Mouse (Mus musculus) forelimb bud, embryonic 11.5 days (tissue): ENCODE data around the gene Lrrc27.

Experiments
- DNase-seq: peaks from one replicate; pipeline ENCODE4 v3.0.0-alpha.2; 2012; ENCODE audit warnings: low read depth, low spot score

Lrrc27 gene

GRCm38 (mm10) chr7:139239432-139239831 is 26.6 kb downstream of the Lrrc27 start:
- DNase-seq = no peak

GRCm38 (mm10) chr7:139246086-139246485 is 33.3 kb downstream of the Lrrc27 start:
- no peak for DNase-seq

DNA sequence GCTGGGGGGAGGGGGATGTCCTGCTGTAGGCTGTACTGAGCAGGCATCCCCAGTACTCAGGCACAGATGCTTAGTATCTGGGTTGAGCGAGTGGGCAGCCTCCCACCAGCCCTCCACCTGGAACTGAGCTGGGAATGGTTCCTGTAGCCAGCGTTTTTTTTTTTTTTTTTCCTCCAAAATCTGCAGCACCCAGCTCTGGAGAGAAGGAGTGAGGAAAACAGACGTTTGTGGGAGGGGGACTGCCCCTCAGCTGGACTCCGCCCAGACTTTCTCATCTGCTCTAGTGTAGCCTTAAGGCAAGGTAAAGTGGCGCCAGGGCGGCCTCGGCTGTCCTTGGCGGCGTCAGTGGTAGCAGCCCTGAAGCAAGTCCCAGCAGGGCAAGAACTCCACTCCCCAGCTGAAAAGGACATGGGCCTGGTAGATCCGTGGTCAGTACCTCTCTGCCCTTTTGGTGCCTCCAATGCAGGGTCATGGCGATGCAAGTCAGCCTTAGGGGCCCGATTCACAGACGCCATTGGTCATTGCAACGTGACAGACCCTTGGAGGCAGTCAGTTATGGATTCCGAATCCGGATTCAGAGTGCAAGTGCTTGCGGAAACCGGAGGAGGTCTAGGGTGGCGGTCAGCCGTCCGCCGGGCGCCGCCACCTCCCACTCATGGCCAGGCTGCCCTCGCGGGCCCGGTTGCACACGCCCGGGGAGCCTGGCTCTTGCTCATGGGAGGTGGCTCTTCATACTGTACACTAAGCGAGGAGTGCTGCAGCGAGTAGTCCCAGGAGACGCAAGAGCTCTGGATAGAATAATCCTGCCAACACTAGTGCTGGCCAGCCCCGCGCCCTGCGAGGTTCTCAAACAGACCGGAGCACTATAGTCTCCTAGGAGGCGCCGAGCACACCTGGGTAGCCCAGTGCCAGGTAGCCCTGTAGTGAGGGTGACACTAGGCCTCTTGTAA is 34.4 kb downstream of the Lrrc27 start:
- peak; percentile 21 for DNase-seq

DNA sequence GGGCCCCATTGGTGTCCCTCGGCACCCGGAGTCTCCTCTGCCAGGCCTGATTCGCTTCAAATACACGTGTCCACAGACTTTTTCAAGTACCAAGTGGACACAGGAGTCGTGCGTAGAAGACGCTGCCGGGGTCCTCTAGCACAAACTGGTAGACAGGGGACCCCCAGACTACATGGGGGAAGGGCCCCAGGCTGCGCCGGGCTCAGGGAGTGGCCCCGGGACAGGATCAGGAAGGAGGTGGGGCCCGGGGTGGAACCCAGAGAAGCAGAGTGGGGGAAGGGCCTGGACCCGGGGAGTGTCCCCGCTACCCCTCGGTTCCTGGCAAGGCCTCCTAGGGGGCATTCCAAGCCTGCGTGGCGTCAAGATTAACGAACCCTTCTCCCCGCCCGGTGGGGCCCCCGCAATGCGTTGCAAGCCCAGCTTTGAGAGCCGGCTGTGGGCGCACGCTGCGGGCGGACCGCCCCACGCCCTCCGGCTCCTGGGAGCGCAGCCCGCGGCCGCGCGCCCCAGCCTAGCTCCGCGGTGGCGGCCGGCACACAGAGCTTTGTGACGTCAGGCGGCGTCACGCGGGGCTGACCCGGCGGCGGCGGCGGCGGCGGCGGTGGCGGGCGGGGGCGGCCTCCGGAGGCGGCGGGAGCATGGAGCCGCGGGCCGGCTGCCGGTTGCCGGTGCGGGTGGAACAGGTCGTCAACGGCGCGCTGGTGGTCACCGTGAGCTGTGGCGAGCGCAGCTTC is 35.3 kb downstream of the Lrrc27 start, which contains the start of gene Pwwp2b:
Gene Pwwp2b, plus strand, starts transcription at position 602 of the 734 bp plus-strand sequence.
- DNase-seq = peak; percentile 51

- peak; percentile 14 for DNase-seq
These were observed 36.0 kb downstream of the Lrrc27 start for GRCm38 (mm10) chr7:139248615-139249405.

DNA sequence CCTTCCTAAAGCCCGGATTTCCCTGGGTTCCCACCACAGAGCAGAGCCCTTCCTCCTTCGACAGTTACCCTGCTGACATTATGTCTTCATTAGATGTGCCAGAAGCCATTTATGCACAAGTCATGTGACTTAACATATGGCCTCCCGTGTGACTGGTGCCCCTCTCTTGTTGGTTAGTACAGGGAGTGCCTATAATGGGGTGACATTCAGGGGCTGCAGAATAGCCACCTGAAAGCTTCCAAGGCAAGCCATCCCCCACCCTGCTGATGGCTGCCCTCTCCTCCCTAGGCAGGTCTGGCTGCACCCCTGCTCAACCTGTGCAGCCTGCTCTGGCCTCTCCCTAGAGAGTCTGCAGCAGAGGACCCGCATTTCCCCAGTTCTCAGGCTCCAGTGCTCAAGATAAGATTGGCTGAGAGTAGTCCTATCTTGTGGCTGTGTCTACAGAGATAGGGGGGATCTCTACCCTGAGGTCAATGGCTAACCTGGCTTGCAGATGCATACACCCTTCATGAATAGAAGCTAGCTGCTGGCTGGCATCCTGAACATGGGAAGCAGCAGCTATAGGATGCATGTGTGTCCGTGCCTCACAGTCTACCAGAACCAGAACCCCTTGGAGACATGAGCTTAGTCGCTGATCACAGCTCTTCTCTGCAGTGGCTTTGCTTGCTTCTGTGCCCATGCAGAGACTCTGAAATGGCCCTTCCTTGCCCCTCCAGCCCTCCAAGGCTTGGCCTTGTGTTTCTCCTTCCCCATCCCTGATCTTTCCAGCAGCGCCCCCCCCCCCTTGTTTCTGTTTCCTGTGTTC is 36.8 kb downstream of the Lrrc27 start:
- DNase-seq = no peak

GRCm38 (mm10) chr7:139251881-139252301 is 39.1 kb downstream of the Lrrc27 start:
- peak; percentile 11 for DNase-seq

DNA sequence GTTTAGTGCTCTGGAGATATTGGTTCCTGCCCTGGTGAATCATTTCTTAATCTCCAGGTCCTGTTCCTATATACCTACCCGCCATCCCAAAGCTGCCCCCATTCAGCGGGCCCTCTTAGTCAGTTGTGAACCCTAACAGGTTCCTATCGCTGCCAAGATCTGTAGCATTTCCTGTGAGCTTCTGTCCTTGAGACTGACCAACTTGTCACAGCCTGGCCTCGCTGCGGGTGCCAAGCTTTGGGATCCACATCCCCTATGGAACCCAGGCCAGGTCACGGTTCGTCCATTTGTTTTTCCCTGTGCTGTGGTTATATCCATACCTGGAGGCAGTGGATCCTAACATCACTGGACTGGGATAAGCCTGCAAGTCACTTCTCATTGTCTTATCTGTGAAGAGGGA is 39.8 kb downstream of the Lrrc27 start:
- no peak for DNase-seq

GRCm38 (mm10) chr7:139252986-139253385 is 40.2 kb downstream of the Lrrc27 start:
- no peak for DNase-seq

DNA sequence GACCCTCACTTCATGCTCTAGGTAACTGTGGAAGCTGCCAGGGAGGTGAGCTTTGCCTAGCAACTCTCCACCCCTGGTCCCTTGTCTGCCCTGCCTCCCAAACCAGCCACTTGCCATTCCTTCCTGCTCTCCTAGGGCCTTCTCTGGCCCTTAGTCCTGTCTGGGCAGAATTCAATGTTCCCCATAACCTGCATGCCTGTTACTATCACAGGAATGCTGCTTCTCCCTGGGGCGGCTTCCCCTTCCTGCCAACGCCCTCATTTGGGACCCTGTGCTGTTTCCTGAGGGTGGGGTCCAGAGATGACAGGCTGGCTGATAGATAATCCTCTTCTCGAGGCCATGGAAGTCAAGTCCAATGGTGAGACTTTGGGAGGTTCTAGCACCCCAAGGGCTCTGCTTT is 40.7 kb downstream of the Lrrc27 start:
- no peak for DNase-seq

DNA sequence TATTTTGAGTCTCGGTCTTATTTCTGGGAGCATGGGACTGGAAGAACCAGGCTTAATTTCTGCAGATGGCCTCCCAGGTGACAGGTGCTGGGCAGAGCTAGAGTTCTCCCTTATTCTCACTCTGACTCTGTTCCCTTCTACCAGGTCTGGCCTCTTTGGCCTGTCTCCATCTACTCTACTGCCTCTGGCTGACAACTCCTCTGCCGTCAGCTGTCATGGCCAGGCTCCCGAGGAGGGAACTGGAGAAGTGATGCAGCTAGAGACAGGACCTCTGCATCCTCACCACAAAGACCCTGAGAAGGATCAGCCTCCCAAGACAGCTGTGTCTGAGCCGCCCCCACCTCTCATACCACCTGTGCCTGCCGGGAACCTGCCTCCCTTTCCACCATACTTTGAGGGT is 41.8 kb downstream of the Lrrc27 start:
- DNase-seq = no peak

DNA sequence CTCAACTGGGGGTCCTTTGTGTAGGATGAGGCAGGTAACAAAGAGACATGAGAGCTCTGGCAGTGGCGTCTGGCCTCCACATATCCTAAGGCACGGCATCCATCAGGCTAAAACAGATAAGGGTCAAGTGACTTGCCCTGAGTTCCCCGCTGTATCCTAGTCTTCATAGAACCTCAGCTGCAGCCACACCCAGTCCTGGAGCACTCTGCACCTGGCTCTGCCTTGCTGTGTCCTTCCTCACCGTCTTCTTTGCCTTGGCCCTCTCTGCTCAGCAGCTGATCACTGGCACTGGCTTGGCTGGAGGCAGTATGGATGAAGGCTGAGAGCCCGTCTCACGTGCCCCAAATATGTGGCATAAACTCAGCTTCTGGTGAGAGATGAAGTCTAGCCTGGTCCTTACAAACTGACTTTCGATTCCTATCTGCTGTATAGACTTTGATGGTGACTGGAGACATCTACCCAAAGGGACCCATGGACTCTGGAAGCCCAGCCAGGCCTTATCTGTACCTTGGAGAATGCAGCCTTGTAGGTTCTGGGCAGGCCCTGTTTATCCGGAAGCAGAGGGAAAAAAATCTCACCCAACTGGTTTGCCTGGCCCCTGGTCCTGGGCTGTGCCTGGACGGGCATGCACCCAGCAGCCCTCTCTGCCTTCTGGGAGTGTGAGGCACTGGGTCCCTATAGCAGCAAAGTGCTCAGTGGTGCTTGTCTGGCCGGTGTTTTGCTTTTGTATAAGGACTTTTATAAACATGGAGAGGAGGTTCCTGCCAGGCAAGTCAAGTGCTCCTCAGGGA is 45.2 kb downstream of the Lrrc27 start:
- DNase-seq = peak; percentile 19

DNA sequence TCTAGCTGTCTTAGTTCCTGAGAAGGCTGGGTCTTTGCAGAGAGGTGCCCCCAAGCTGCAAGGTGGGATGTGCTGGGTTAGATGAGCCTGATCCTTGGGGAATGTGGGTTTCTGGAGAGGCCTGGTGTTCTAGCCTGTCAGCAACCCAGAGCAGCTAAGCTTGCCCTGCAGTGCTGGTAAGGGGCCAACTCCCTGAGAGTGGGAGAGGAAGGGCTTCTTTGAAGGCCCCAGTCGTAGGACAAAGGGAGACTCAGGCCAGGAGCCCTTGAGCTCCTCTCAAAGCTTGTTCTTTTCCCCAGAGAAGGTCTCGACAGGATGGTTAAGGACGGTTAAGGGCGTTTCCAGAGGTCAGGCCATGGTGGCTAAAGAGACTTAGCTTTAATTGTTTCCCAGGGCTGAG is 51.5 kb downstream of the Lrrc27 start:
- DNase-seq = no peak

GRCm38 (mm10) chr7:139265634-139266033 is 52.8 kb downstream of the Lrrc27 start:
- no peak for DNase-seq

DNA sequence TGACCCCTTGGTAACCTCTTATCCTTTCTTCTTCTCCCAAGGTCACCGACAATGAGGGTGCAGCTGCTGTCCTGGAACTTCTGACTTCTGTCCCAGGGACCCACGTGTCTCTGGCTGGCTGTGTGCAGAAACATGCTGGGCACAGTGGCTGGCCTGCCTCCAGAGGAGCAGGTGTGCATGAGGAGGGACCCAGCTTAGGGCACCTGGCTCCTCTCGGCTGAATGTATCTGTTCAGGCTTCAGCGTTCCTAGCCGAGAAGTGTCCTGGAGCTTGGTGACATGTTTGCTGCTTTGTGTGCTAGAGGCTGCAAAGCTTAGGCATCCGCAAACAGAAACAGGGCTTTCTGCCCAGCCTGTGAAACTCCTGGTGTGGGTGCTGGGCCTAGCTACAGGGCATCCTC is 53.6 kb downstream of the Lrrc27 start:
- DNase-seq = no peak

GRCm38 (mm10) chr7:139266886-139267870 is 54.4 kb downstream of the Lrrc27 start:
- no peak for DNase-seq

DNA sequence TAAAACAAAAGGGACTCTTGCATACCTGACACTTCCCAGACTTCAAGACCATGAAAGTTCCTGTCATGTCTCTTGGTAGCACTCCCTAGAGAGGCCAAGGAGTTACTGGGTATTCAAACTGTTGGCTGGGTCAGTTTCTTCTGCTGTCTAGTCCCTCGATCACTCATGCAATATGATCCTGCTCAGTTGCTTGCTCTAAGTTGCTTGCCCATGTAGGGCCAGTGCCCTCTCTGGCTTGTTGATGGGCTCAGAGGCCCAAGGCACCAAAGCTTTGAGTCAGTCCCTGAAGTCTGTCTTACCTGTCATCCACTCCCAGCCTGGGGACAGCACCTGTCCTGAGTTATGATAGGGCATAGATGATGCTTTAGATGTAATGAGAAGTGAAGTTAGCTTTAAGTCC is 58.0 kb downstream of the Lrrc27 start:
- no peak for DNase-seq

DNA sequence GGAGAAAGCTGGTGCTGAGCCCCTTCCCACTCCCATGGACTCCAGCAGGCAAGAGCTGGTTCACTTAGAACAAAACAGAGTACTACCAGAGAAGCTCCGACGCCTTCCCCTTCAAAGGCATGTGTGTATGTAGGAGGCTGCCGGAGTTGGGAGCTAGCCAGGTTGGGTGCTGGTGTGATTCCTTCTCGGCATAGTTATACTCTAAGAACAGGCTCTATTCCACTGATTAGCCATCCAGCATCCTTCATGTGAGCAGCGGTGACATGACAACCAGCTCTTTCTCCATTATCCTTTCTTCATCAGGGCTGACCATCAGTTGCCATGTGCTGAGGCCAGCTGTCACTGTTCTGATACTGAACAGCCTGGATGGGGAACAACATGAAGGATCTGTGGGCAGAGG is 59.1 kb downstream of the Lrrc27 start:
- DNase-seq = no peak
